Mouse (Mus musculus): ENCODE data around the gene Armt1. TPM values are rescaled to one million over a fixed set of nuclear protein-coding genes. Genes with fewer than 3 reads are reported as not detected.

Gene Armt1
- total and polyA plus RNA-seq, 2 experiments from 2014 or later, result 6.1 to 17.6 TPM

DNA sequence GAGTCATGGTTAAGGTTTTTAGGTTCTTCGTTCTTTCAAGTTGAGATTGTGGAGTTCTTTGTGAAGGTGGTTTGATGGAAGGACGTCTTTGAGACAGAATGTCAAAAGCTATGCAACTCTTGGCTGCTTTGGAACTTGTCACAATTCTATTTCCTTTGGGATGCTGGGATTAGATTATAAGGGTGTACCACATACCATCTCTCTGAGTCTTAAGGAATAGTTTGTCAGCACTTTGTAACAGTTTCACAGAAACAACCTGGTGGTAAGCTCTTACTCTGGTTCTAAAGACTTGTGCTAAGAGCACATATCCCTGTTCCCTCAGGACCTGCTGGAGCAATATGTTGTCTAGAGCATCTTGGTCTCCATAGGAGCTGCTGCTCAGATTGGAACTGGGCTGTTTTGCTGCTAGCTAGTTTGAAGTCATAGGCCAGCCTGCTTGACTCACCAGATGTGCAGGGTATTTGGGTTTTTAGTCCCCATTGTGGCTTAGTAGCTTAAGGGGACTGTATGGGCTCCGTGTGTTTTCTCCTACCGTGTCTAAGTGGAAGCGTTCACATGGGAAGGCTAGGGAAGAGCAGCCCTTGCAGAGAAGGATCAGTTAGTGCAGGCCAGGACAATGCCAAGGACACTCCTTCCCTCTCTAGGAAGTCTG lies 42.7 kb upstream of the Armt1 start:
- 57% methylated on average over 5 of the region's 5 CpGs for WGBS
- DNase-seq, result no peak
- Histone ChIP-seq H3K4me2 (ENCODE audit: low read depth) (peak overlapping the region; percentile 92), H3K27ac (ENCODE audit: low read depth, low read length) (no peak overlapping the region), H3K27me3 (ENCODE audit: insufficient read depth, low read length) (no peaks in the 10 kb centered on the region), H3K36me3 (ENCODE audit: insufficient read depth) (0 out of 2 replicates have a peak, but pooled peaks cover 3% of the 10 kb centered on the region), H3K9me3 (ENCODE audit: low read length) (no peaks in the 10 kb centered on the region), H3K9ac (peak overlapping the region; percentile 99), H3K4me3 (ENCODE audit: low read depth, low read length) (peak overlapping the region; percentile 99), H3K4me1 (ENCODE audit: insufficient read depth) (peaks cover 23% of the 10 kb centered on the region)
- ATAC-seq, result no peak
- TF ChIP-seq CTCF (IDR thresholded peaks at IDR 0.05; ENCODE audit: low read depth), result no peak

DNA sequence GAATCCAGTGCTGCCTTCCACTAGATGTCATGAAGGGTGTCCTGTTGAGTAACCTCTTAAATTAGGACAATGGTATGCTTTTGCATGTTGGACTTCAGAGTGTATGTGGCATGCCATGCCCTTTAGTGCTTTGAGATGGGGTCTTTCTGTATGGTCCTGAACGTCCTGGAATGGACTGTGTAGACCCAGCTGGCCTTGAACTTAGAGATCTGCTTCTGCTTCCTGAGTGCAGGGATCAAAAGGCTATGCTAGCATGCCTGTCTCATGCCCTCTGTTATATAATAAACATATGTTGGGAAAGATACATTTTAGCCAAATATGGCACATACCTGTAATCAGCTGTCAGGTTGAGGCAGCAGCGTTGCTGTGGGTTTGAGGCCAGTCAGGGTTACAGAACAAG lies 41.7 kb upstream of the Armt1 start:
- Histone ChIP-seq H3K9me3 (ENCODE audit: low read length) (no peaks in the 10 kb centered on the region), H3K27me3 (ENCODE audit: insufficient read depth, low read length) (no peaks in the 10 kb centered on the region), H3K4me2 (ENCODE audit: low read depth) (peak overlapping the region; percentile 10; the same call in 1 of the 2 replicates), H3K4me3 (ENCODE audit: low read depth, low read length) (no peak overlapping the region), H3K36me3 (ENCODE audit: insufficient read depth) (0 out of 2 replicates have a peak, but pooled peaks cover 3% of the 10 kb centered on the region), H3K9ac (no peak overlapping the region), H3K4me1 (ENCODE audit: insufficient read depth) (peaks cover 23% of the 10 kb centered on the region), H3K27ac (ENCODE audit: low read depth, low read length) (no peak overlapping the region)
- 62% methylated on average over 2 of the region's 2 CpGs for WGBS
- no peak for TF ChIP-seq CTCF (IDR thresholded peaks at IDR 0.05; ENCODE audit: low read depth)
- DNase-seq, result no peak
- no peak for ATAC-seq

DNA sequence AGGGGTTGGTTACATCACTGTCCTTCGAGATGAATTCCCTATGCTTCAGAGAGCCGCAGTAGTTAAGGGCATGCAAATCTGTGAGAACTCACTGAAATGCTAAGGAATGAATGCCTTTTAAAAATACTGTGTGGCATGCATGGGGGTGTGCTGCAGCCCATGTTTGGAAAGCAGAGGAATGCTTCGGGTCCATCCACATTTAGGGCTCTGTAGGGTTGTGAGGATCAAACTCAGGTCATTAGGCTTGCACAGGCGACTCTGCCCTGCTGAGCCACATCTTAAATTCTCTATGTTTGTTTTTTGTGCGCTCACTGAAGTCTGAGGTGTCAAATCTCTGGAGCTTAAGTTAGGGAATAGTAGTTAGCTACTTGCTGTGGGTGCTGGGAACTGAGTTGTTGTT lies 41.2 kb upstream of the Armt1 start:
- H3K4me3 ChIP-seq (ENCODE audit: low read depth, low read length), result no peak overlapping the region
- no peaks in the 10 kb centered on the region for H3K27me3 ChIP-seq (ENCODE audit: insufficient read depth, low read length)
- ATAC-seq (no peak), DNase-seq (no peak)
- no peak overlapping the region for H3K27ac ChIP-seq (ENCODE audit: low read depth, low read length)
- 68% methylated on average over 5 of the region's 5 CpGs for WGBS
- 0 out of 2 replicates have a peak, but pooled peaks cover 3% of the 10 kb centered on the region for H3K36me3 ChIP-seq (ENCODE audit: insufficient read depth)
- no peaks in the 10 kb centered on the region for H3K9me3 ChIP-seq (ENCODE audit: low read length)
- peaks cover 23% of the 10 kb centered on the region for H3K4me1 ChIP-seq (ENCODE audit: insufficient read depth)
- no peak overlapping the region for H3K9ac ChIP-seq
- H3K4me2 ChIP-seq (ENCODE audit: low read depth), result peak overlapping the region; percentile 10; the same call in 1 of the 2 replicates
- TF ChIP-seq CTCF (IDR thresholded peaks at IDR 0.05; ENCODE audit: low read depth), result no peak

DNA sequence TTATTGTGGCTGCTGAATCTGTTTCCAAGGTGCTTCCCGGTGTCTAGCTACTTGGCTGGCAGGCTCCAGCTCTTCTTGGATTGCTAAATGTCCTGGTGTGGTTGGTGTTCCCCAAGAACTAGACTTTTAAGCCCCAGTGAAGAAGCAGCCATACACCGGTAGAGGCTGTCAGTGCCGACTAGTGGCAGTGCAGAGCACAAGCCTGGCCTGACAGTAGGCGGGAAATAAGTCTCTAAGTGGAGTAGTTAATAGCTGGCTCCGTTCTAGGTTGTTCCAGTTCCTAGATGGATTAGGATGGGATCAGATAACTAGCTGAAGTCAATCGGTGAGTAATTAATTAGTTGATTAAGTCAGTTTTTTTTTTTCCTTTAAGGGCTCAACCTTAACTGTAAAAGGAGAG lies 40.4 kb upstream of the Armt1 start:
- TF ChIP-seq CTCF (IDR thresholded peaks at IDR 0.05; ENCODE audit: low read depth), result peak; percentile 66
- DNase-seq (peak; percentile 30), ATAC-seq (no peak)

DNA sequence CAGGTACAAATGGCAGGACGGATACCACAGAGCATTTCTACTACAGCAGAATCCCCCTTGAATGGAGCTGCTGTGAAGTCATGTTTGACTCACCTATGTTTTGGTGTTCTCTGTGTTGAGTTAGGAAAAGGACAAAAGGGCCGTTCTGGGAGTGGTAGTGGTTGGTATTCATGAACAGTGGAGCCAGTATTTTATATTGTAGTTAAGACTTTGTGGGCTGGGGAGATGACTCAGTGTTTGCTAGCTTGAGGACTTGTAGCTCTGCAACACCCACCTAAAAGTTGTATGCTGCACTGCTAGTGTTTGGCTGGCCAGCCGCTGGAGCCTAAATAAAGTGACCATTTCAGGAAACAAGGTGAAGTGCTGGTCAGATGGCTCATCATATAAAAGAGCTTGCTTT lies 36.9 kb upstream of the Armt1 start:
- WGBS, result 90% methylated on average over 3 of the region's 3 CpGs
- Histone ChIP-seq H3K9me3 (ENCODE audit: low read length) (no peaks in the 10 kb centered on the region), H3K27ac (ENCODE audit: low read depth, low read length) (no peak overlapping the region), H3K9ac (no peak overlapping the region), H3K4me1 (ENCODE audit: insufficient read depth) (peaks cover 8% of the 10 kb centered on the region; the same call in 1 of the 2 replicates), H3K4me2 (ENCODE audit: low read depth) (no peak overlapping the region), H3K4me3 (ENCODE audit: low read depth, low read length) (no peak overlapping the region), H3K27me3 (ENCODE audit: insufficient read depth, low read length) (no peaks in the 10 kb centered on the region), H3K36me3 (ENCODE audit: insufficient read depth) (0 out of 2 replicates have a peak, but pooled peaks cover 3% of the 10 kb centered on the region)
- no peak for DNase-seq
- no peak for ATAC-seq
- TF ChIP-seq CTCF (IDR thresholded peaks at IDR 0.05; ENCODE audit: low read depth), result no peak

More for the DNA sequence above, 40.4 kb upstream of the Armt1 start:
- Histone ChIP-seq H3K4me2 (ENCODE audit: low read depth) (no peak overlapping the region), H3K27ac (ENCODE audit: low read depth, low read length) (no peak overlapping the region), H3K9ac (no peak overlapping the region), H3K27me3 (ENCODE audit: insufficient read depth, low read length) (no peaks in the 10 kb centered on the region), H3K9me3 (ENCODE audit: low read length) (no peaks in the 10 kb centered on the region), H3K36me3 (ENCODE audit: insufficient read depth) (0 out of 2 replicates have a peak, but pooled peaks cover 3% of the 10 kb centered on the region), H3K4me1 (ENCODE audit: insufficient read depth) (peaks cover 23% of the 10 kb centered on the region), H3K4me3 (ENCODE audit: low read depth, low read length) (no peak overlapping the region)
- 47% methylated on average over 6 of the region's 6 CpGs for WGBS

DNA sequence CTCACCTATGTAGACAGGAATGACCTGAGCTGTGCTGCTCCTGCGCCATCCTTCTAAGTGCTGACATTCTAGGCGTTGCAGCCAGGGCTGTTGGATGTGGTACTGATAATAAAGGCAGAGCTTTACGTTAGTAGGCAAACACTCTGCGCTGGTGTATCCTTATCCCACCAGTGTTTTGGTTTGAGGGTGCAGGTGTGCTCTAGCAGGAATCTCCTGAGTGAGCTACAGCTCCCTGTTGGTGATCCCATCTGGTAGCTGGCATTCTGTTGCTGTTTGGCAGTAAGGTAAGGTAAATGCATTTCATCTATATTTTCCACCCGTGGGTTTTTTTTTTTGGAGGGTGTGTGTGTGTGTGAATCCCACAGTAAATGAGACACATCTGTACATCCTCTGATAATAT lies 34.2 kb upstream of the Armt1 start:
- Histone ChIP-seq H3K4me1 (ENCODE audit: insufficient read depth) (no peaks in the 10 kb centered on the region), H3K9me3 (ENCODE audit: low read length) (no peaks in the 10 kb centered on the region), H3K4me2 (ENCODE audit: low read depth) (no peak overlapping the region), H3K27me3 (ENCODE audit: insufficient read depth, low read length) (no peaks in the 10 kb centered on the region), H3K4me3 (ENCODE audit: low read depth, low read length) (no peak overlapping the region), H3K36me3 (ENCODE audit: insufficient read depth) (0 out of 2 replicates have a peak, but pooled peaks cover 3% of the 10 kb centered on the region), H3K27ac (ENCODE audit: low read depth, low read length) (no peak overlapping the region), H3K9ac (no peak overlapping the region)
- WGBS, result 83% methylated on average over 5 of the region's 5 CpGs
- DNase-seq, result no peak
- ATAC-seq, result 0 out of 2 replicates have a peak, but pooled peaks have one; percentile 5
- TF ChIP-seq CTCF (IDR thresholded peaks at IDR 0.05; ENCODE audit: low read depth), result no peak

DNA sequence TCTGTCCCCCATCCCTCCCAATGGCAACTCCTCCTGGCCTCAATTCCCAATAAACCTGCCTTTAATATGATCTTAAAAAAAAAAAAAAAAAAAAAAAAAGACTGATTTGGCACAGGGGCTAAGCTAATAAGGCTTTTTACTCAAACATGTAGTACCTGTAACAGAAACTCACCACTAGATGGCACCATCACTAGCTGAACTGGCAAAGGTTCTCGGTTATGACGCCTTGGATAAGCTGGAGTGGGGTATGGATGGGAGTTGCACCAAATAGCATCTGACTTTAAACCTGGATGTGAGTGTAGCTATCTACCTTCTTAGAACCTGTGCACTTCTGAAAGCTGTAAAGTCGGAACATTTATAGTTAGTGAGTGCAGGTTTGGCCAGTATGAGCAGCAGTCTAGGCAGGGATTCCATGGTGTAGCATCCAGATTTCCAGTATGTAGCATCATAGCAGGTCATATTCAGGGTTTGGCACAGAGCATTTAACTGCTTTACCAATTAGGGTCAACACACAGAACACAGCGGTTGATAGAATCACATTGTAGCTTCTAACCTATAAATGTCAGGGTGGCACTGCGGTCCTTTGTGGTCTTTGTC lies 27.3 kb upstream of the Armt1 start:
- no peaks in the 10 kb centered on the region for H3K9me3 ChIP-seq (ENCODE audit: low read length)
- peak; percentile 77 for ATAC-seq
- H3K9ac ChIP-seq, result no peak overlapping the region
- no peaks in the 10 kb centered on the region for H3K4me1 ChIP-seq (ENCODE audit: insufficient read depth)
- H3K4me2 ChIP-seq (ENCODE audit: low read depth), result no peak overlapping the region
- H3K27ac ChIP-seq (ENCODE audit: low read depth, low read length), result no peak overlapping the region
- 58% methylated on average over 5 of the region's 5 CpGs for WGBS
- DNase-seq, result peak; percentile 88
- H3K4me3 ChIP-seq (ENCODE audit: low read depth, low read length), result no peak overlapping the region
- H3K27me3 ChIP-seq (ENCODE audit: insufficient read depth, low read length), result no peaks in the 10 kb centered on the region
- H3K36me3 ChIP-seq (ENCODE audit: insufficient read depth), result peaks cover 22% of the 10 kb centered on the region
- TF ChIP-seq CTCF (IDR thresholded peaks at IDR 0.05; ENCODE audit: low read depth), result peak; percentile 84
